Mouse (Mus musculus): ENCODE data around the gene Gm45785.
A peak's percentile ranks its signal among the peaks of the same experiment; 100 is the strongest.

Gene Gm45785

DNA sequence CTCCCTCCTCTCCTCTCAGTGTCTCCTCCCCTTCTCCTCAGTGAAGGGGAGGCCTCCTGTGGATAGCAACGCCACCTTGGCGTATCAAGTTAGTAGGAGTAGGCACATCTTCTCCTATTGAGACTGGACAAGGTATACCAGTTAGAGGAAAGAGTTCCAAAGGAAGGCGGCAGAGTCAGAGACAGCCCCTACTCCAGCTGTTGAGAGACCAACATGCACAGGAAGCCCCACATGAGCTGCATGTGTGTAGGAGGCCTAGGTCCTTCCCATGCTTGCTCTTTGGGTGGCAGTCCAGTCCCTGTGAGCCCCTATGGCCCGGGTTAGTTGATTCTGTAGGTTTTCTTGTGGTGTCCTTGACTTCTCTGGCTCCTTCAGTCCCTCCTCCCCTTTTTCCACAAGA lies 22.8 kb downstream of the Gm45785 start:
- DNase-seq (ENCODE audit: low spot score in 2 of 2) = peak in 1 of 2 experiments; percentile 32

DNA sequence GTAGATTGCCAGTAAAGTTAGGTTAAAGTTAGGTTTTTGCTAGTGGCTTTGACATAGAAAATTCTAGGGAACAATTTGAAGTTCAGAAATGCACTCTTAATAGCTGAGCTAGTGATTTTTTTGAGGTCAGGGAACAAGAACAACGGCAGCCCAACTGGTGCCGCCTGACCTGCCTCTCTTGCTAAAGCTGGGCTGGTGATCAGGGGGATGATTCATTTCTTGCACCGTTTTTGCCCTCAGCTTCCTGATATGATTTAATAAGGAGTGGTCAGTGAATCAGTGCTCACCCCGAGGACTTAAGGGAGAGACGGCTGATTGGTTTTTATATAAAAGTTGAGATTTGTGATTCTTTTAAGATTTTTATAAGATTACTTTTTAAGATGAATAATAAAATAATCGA lies 24.7 kb downstream of the Gm45785 start:
- no peak for DNase-seq (ENCODE audit: low spot score in 2 of 2)

DNA sequence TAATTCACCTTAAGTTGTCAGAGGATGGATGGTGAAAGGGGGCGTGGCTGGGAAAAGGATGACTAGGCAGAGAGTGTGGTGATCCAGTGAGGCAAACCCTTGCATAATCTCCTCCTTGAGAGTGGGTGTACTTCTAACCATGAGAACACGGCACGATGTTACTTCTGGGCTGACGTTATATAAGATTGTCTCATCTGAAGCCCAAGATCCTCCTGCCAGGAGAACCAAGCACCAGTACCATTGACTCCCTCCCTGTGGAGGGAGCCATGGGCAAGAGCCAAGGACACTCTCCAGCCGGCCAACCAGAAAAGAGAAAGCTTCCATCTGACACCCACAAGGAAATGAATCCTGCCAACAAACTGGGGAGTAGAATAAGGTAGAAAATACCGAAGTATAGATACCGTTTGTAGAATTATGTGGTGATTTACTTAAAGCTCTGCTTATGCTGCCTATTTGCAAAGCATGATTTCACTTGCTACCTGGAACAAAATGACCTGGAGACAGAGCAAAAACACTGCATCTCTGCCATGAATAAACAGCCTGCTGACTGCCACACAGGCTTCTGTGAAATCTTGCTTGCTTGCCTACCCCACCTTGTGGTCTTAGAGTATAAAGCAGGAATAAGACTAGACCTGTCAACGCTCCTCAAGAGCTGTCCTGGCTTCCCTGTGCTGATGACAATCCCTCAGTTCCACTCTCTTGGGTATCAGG lies 27.8 kb downstream of the Gm45785 start:
- DNase-seq (ENCODE audit: low spot score in 2 of 2) = peak in 1 of 2 experiments; percentile 52

DNA sequence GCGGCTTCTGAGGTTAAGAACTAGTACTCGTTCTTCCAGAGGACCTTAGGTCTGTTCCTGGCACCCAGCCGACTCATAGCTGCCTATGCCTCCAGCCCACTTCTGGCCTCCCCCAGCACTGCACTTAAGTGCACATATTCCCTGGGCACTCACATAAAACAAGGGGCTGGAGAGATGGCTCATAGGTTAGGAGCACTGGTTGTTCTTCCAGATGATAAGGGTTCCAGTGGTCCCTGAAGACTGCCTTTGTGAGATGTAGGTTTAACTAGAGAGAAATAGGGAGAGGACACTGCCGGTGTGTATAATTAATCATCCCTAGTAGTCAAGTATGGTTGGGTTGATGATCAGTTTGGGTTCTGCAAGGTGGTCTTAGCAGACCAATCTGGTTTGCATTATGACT lies 33.4 kb downstream of the Gm45785 start:
- DNase-seq (ENCODE audit: low spot score in 2 of 2) = peak in 1 of 2 experiments; percentile 52

DNA sequence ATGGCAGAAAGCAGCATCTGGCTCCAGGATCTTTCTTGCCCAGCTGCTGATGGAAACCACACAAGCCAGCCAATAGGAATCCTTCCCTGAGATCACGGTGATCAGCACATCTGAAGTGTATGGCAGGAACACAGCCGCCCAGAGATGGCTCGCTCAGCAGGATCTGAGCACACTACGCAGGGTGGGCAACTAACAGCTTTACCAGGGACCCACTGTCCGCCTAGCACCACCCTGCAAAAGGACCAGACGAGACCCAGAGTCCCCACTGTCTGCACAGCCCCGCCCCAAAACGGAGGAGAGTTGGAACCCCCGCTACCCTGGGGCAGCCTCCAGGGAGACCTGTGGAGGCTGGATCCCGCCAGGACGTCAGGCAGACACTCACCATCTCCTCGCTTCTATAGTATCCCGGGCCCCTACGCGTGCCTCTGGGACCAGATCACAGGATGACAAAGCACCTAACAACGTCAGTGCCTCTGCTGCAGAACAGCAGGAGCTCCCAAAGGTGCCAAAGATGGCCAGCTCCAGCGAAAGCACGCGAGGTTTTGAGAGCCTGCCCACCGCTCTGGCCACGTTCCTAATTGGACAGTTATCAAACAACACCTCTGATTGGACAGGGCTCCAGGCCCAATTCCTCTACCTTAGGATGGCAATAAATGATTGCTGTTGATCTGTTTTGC lies 34.3 kb downstream of the Gm45785 start, which contains the start of gene Zfp941:
Gene Zfp941, minus strand, starts transcription at position 526 of the 677 bp plus-strand sequence.
- peak in 1 of 2 experiments; percentile 61 for DNase-seq (ENCODE audit: low spot score in 2 of 2)

DNA sequence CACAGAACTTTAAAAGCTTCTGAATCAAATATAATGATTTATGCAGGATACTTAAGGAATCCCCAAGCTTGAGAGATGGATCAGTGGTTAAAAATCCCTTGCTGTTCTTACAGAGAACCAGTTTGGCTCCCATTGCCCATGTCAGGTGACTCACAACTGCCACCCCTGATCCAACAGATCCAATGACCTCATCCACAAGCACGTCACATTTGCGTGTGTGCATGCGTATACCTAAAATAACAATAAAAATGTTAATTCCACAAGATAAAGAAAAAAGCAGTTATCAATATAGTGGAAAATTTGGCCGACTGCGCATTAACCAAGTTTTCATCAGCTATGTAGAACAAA lies 34.9 kb downstream of the Gm45785 start:
- no peak for DNase-seq (ENCODE audit: low spot score in 2 of 2)

DNA sequence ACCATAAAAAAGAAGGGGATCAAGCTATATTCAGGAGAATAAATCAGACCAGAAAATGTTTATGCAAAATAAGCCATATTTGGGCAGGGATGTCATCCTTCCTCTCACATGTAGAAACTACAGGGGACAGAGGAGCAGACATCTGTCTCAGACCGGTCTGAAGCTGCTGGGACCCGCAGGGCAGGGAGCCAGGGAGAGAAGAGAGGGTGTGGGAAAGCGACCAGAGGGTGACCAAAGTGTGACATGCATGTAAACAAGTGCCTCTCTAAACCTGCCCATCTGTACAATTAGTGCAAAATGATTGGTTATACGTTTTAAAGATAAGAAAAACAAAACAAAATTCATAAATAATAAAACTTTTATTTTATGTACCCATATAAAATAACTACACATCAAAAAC lies 36.0 kb downstream of the Gm45785 start:
- no peak for DNase-seq (ENCODE audit: low spot score in 2 of 2)

DNA sequence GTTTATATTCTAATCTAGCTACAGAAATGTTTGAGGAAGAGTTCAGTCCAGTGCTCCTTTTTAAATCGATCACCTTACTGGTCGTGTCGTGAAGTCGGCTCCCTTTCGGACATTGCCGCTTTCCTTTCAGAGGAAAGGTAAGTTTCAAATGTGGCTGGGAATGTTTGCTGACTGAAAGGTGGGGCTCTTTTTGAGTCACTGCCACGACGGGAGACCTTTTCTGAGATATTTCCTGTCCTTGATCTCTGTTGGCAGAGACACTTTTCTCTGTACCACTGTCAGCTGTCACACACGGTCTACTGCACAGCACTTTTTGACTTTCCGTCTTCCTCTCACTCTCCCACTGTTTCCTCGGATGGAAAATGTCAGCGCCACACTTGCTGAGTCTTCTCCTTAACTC lies 43.3 kb downstream of the Gm45785 start:
- DNase-seq (ENCODE audit: low spot score in 2 of 2) = no peak

DNA sequence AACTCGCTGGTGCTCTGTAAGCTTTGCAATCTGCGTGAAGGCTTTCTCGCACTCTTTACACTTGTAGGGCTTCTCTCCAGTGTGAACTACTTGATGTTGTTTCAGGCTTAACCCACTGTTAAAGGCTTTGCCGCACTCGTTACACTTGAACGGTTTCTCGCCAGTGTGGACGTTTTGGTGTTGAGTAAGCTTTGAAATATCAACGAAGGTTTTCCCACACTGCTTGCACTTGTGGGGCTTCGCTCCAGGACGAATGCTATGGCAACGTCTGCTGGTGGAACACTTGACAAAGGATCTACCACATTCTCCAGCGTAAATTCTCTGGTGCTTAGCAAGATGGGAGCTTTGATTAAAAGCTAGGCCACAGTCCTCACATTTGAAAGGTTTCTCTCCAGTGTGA lies 44.4 kb downstream of the Gm45785 start:
- DNase-seq (ENCODE audit: low spot score in 2 of 2) = no peak

DNA sequence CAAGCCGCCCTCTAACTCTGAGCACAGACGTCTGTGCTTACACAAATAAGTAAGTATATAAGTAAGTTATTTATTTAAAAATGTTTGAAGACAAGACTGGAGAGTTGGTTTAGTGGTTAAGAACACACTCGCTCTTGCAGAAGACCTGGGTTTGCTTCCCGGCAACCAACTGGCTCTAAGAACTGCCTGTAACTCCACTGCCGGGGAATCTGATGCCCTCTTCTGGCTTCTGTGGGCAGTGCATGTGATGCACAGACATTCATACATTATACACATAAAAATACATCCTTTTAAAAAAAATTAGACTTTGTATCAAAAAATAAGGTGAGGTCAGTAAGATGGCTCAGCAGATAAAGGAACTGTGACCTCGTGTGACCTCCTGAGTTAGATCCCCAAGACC lies 45.6 kb downstream of the Gm45785 start:
- no peak for DNase-seq (ENCODE audit: low spot score in 2 of 2)

DNA sequence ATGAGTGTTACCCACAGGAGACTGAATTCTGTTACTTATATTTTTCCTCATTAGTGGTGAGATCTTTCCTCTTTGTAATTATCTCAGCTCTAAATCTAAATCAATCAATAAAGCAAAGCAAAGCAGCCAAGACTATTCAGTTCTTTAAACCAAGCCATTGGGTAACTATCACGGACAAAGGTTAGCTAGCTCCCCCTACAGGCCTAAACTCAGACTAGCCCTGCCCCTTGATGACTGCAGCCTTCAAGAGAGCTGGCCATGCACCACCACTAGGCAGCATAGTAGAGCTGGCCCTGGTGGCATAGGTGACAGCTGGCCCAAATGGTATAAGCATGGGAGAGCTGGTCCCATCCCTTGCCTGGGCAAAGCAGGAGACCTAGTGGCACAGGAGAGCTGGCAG lies 50.4 kb downstream of the Gm45785 start:
- no peak for DNase-seq (ENCODE audit: low spot score in 2 of 2)

DNA sequence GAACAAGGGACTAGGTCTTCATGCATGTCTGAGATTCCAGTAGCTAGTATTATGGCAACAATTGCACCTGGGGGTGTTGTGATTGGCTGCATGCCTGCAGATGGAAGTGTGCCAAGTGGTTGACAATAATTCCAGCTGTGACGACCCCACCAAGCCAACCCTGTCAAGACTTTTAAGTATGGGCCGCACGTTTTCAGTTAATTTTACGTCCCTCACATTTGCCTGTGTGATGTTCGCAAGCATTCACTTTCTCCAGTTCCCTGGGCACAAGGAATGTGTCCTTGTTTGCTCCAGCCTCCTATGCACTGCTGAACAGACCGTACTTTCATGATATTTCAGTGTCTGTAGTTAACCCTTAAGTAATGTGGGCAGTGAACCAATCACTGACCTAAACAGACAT lies 53.5 kb downstream of the Gm45785 start:
- no peak for DNase-seq (ENCODE audit: low spot score in 2 of 2)

DNA sequence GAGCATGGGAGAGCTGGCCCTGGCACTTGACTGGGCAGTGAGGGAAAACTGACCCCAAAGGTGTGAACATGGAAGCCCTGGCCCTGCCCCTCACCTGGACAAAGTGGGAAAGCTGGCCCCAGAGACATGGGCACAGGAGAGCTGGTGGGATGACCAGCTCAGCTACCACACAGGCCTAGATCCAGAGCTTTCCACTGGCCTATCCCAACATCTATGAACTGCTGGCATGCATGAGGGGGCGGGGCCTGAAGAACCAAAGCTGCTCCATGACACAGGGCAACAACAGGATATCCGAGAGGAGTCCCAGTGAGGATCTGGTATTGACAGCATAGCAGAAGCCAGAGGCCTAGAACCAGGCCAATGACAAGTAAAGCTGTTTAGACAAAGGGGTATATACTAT lies 57.9 kb downstream of the Gm45785 start:
- no peak for DNase-seq (ENCODE audit: low spot score in 2 of 2)

DNA sequence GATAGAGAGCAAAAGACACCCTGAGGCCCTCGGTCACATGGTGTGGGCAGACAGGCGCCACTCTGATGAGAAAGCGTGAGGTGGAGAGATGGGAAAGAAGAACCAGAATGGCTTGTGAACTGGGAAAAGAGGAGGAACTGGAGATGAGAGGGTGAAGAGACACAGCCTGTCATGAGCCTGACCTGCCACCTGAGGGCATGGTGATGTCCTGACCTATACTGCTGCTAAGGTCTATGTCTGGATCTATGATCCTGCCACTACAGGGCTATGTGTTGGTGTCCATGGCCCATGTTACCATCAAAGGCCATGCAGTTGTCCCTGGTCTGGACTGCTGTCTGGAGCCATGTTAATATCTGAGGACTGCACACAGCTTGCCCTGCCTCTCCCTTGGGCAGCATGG lies 58.5 kb downstream of the Gm45785 start:
- no peak for DNase-seq (ENCODE audit: low spot score in 2 of 2)

DNA sequence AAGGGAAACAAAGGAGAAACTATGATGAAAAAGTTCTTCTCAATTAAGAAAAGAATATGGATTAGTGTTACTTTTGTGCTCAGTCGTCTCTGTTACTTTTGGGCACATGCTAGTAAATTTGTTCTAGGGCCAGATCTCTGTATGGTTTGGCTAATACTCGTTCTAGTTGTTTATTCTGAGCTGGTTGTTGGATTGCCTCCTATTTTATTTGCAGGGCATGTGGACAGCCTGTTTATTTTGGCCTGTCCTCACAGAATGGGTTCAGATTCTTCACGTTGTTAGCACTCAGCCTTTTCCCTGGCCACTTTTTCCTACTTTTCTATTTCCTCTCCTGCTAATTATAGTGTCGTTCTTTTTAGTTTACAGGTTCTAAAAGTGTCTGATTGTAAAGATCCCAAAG lies 62.6 kb downstream of the Gm45785 start:
- DNase-seq (ENCODE audit: low spot score in 2 of 2) = no peak

DNA sequence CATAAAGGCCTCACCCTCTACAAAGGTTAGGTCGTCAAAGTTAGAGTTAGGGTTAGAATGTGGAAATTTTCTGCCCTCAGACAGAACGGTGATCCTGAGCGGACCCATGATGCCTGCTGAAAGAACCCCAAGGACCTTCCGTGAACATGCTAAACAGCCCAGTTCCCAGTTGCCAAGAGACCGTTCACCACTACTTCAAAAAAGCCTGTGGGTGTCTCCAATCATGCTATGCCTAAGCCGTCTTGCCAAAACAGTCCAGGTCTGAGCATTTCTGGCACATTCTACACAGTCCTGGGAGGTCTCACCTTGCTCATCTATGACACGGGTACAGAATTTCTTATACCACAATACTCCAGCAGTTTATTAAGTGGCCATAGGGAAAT lies 68.1 kb downstream of the Gm45785 start:
- DNase-seq (ENCODE audit: low spot score in 2 of 2) = no peak

DNA sequence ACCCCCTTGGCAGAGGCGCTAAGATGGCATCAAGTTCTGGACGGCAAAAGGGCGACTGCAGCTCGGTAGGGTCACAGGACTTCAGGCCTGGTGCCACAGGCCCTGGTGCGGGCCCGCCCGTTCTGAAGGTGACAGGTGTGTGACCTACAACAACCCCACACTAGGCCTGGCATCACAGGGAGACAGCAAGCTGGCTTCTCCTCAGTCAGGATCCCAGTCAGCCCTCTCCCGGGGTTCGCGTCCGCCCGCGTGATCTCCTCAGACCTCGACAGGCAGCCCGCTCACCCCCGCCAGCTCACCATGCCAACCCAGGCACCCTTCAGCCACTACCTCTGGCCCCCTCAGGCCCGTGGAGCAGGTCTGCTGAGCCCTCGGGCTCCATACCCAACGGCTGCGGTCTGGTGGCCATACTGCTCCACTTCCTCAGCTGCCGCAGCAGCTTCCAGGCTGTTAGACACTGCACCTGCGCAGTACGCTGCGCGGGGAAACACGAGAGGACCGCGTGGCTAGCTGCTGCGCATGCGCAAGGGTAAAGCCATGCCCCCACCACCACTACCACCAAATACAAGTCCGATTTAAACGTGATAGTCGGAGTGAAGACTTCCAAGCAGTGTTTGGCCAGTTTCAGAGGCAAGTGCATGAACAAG lies 68.6 kb downstream of the Gm45785 start, which contains the start of gene Syce1:
Gene Syce1, minus strand, starts transcription at position 447 of the 647 bp plus-strand sequence.
- no peak for DNase-seq (ENCODE audit: low spot score in 2 of 2)

DNA sequence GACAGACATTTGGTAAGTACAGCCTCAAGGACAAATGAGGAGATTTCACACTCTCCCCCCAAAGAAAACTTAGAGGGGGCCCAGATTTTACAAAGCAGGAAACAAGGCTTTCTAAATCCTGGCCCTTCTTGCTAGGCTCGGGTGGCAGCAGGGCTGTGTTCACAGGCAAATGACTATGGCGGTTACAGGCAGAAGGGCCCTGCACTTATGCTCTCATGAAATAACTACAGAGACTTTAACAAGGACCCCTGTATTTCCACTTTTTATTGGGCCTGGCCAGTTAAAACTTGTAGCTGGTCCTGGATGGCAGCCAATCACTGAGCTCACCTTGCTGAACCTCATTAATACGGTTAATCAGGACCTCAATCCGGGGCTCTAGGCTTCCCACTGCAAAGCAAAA lies 75.6 kb downstream of the Gm45785 start:
- DNase-seq (ENCODE audit: low spot score in 2 of 2) = no peak

Measured in urinary bladder, postnatal 4 days (tissue).